Mouse (Mus musculus) midbrain, embryonic 14.5 days (tissue): Measurements from ENCODE around the gene Tmem151b. TPM values are rescaled to one million over a fixed set of nuclear protein-coding genes. Genes with fewer than 3 reads are reported as not detected.

Source experiments
- ATAC-seq: fragments of 200-750 bp; cut with Nextera tagmentation; 2 replicates; pipeline ENCODE4 v1.8.0; 2017; ENCODE audit warnings: moderate number of reproducible peaks, moderate library complexity; ENCODE audit not compliant: low FRiP score, low TSS enrichment
- DNase-seq: peaks from one replicate; pipeline ENCODE4 v3.0.0-alpha.2; 2015
- H3K27ac ChIP-seq: fragments of 300-500 bp; sonication (generic); replicated peaks from 2 replicates; pipeline ENCODE4 v1.5.1; 2014; ENCODE audit warnings: mild to moderate bottlenecking, low read depth, low read length, moderate library complexity
- H3K27me3 ChIP-seq: fragments of 300-500 bp; sonication (generic); 2 replicates; pipeline ENCODE4 v1.6.1; 2014; ENCODE audit warnings: low read length, control low read depth, mixed read lengths; ENCODE audit not compliant: control insufficient read depth, insufficient read depth
- H3K36me3 ChIP-seq: fragments of 300-500 bp; sonication (generic); 2 replicates; pipeline ENCODE4 v1.6.1; 2014; ENCODE audit warnings: low read length, control low read depth; ENCODE audit not compliant: control insufficient read depth, insufficient read depth
- H3K4me1 ChIP-seq: fragments of 300-500 bp; sonication (generic); 2 replicates; pipeline ENCODE4 v1.6.1; 2014; ENCODE audit warnings: mild to moderate bottlenecking, antibody characterized with exemption, low read length, control low read depth; ENCODE audit not compliant: control insufficient read depth, insufficient read depth
- H3K4me2 ChIP-seq: fragments of 300-500 bp; sonication (generic); 2 replicates; pipeline ENCODE4 v1.6.1; 2014; ENCODE audit warnings: mild to moderate bottlenecking, low read length, moderate library complexity
- H3K4me3 ChIP-seq: fragments of 300-500 bp; sonication (generic); replicated peaks from 2 replicates; pipeline ENCODE4 v1.5.1; 2014; ENCODE audit warnings: low read depth, low read length
- H3K9ac ChIP-seq: fragments of 300-500 bp; sonication (generic); replicated peaks from 2 replicates; pipeline ENCODE4 v1.6.1; 2014; ENCODE audit warnings: mild to moderate bottlenecking, low read length, moderate library complexity
- H3K9me3 ChIP-seq: fragments of 300-500 bp; sonication (generic); 2 replicates; pipeline ENCODE4 v1.6.1; 2016; ENCODE audit warnings: low read length, control low read depth, mixed read lengths; ENCODE audit not compliant: control insufficient read depth
- WGBS: fragments of 180-500 bp; shearing (Covaris S2); extraction: QIAGEN DNeasy Blood & Tissue Kit; methylation state at CpG from one replicate; pipeline ENCODE4 v1.1.7; 2014; 5-methylcytosine and 5-hydroxymethylcytosine counted together
- polyA plus RNA-seq: library from polyadenylated mRNA; unstranded; fragments of >200 nt; fragmentation: Nextera tagmentation; extraction: Ambion mirVana; gene quantifications from 2 replicates; pipeline ENCODE4 v1.2.1, GENCODE M21; 2014

Tmem151b gene
- polyA plus RNA-seq, 1 experiment from 2014 or later, result 20.4 TPM

DNA sequence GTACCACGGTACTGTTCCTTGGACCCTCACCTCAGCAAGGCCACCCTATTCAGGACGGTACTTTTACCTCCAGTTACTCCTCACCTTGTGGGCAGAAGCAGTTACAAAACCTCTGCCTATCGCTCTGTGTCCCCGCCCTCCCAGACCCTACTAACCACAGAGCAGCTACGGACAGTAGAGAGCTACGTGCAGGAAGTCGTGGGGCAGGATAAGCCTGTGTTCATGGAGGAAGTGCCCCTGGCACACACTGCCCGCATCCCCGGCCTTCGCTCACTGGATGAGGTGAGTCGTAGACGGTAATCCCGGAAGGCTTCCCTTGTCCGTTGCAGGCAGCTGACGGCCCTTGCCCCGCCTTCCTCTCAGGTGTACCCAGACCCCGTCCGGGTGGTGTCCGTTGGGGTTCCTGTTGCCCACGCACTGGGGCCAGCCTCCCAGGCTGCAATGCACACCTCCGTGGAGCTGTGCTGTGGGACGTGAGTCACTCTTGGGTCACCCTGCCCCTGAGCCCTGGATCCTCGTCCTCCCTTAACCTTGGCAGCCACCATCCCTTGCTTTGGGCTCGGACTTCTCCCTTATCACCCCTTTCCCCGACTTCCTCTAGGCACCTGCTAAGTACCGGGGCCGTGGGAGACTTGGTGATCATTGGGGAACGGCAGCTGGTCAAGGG, 31.8 kb downstream of the Tmem151b start:
- DNase-seq (no peak), ATAC-seq (no peak)
- Histone ChIP-seq H3K9me3 (no peaks in the 10 kb centered on the region), H3K9ac (no peak overlapping the region), H3K27ac (no peak overlapping the region), H3K4me1 (0 out of 2 replicates have a peak, but pooled peaks cover 3% of the 10 kb centered on the region), H3K4me2 (no peak overlapping the region), H3K4me3 (no peak overlapping the region), H3K36me3 (peaks cover 17% of the 10 kb centered on the region), H3K27me3 (no peaks in the 10 kb centered on the region)
- WGBS, result 93% methylated on average over 28 of the region's 28 CpGs

DNA sequence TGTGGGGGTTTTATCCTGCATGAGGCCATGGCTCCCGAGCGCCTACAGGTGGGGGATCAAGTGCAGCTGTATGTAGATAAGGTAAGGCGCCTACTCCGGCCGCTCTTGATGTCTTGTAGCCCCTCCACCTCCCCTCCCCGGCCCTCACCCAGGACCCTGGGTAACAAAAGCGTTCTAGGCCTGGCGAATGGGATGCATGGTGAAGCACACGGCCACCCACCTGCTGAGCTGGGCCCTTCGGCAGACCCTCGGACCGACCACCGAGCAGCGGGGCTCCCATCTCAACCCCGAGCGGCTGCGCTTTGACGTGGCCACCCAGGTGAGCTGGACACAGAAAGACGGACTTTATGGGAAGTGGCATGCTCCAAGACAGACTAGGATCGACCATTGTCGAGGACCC, 32.3 kb downstream of the Tmem151b start:
- Histone ChIP-seq H3K9ac (no peak overlapping the region), H3K27ac (no peak overlapping the region), H3K9me3 (no peaks in the 10 kb centered on the region), H3K27me3 (no peaks in the 10 kb centered on the region), H3K4me3 (no peak overlapping the region), H3K4me1 (no peaks in the 10 kb centered on the region), H3K4me2 (no peak overlapping the region), H3K36me3 (peaks cover 17% of the 10 kb centered on the region)
- DNase-seq, result no peak
- peak; percentile 12; the same call in 1 of the 2 replicates for ATAC-seq
- WGBS, result 88% methylated on average over 21 of the region's 21 CpGs

DNA sequence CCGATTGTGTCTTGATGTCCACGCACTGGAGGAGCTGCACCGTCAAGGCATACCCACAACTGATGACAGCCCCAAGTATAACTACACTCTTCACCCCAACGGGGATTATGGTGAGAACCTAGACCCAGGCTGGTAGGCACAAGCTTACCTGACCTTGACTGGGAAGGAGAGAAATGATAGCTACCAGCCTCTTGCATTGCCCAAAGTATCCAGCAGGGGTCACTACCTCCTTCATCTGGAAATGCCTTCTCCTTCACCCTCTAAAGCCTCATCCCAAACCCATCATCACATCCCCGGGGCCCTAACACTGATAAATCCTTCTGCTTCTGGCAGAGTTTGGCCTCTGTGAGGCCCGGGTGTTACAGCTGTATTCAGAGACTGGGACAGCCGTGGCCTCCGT, 33.0 kb downstream of the Tmem151b start:
- WGBS, result 49% methylated on average over 8 of the region's 8 CpGs
- Histone ChIP-seq H3K4me2 (no peak overlapping the region), H3K4me3 (no peak overlapping the region), H3K27ac (no peak overlapping the region), H3K27me3 (no peaks in the 10 kb centered on the region), H3K36me3 (peaks cover 17% of the 10 kb centered on the region), H3K4me1 (no peaks in the 10 kb centered on the region), H3K9me3 (no peaks in the 10 kb centered on the region), H3K9ac (no peak overlapping the region)
- ATAC-seq, result peak; percentile 51
- peak; percentile 90 for DNase-seq

DNA sequence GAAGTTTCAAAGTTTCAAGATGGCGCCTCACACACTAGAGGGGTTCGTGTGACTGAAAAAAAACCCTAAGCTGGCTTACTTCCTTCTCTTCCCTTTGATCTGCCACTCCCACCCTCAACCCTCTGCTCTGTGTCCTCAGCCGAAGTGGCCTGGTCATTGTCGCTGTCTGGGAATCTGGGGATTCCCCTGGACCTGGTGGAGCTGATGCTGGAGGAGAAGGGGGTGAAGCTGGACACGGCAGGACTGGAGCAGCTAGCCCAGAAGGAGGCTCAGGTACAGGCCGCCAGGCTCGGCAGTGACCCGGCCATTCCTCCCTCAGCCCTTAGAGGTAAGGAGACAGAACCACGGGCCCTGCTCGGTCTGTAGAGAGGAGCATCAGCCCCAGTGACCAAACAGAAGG, 33.7 kb downstream of the Tmem151b start:
- Histone ChIP-seq H3K27ac (no peak overlapping the region), H3K36me3 (peaks cover 17% of the 10 kb centered on the region), H3K4me1 (no peaks in the 10 kb centered on the region), H3K4me2 (no peak overlapping the region), H3K4me3 (no peak overlapping the region), H3K9me3 (no peaks in the 10 kb centered on the region), H3K9ac (no peak overlapping the region), H3K27me3 (no peaks in the 10 kb centered on the region)
- DNase-seq, result no peak
- WGBS, result 90% methylated on average over 10 of the region's 10 CpGs
- ATAC-seq, result no peak

DNA sequence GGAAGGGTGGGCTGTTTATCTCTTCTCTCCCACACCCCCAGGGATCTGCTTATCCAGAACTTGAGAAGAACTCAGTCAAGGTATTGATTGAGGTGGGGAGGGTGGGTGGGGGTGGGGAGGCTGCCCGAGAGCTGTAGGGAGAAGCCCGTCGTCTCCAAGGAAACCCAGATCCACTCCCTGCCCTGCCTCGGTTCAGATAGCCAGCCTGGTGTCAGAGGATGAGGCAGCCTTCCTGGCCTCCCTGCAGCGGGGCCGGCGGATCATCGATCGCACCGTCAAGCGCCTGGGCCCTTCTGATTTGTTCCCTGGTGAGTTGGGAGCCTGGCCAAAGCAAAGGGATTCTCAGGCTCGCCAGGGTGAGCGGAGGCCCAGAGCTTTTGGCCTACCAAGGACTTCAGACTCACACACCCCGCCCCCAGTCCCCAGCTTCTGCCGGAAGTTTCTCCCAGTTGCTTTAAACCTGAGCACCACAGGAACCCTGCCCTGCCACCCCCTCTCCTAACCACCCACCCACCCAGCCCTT, 34.2 kb downstream of the Tmem151b start:
- ATAC-seq, result no peak
- Histone ChIP-seq H3K4me1 (no peaks in the 10 kb centered on the region), H3K9ac (no peak overlapping the region), H3K27ac (no peak overlapping the region), H3K4me3 (no peak overlapping the region), H3K9me3 (no peaks in the 10 kb centered on the region), H3K4me2 (no peak overlapping the region), H3K27me3 (no peaks in the 10 kb centered on the region), H3K36me3 (peaks cover 13% of the 10 kb centered on the region; the same call in 1 of the 2 replicates)
- DNase-seq, result no peak
- WGBS, result 48% methylated on average over 15 of the region's 15 CpGs

DNA sequence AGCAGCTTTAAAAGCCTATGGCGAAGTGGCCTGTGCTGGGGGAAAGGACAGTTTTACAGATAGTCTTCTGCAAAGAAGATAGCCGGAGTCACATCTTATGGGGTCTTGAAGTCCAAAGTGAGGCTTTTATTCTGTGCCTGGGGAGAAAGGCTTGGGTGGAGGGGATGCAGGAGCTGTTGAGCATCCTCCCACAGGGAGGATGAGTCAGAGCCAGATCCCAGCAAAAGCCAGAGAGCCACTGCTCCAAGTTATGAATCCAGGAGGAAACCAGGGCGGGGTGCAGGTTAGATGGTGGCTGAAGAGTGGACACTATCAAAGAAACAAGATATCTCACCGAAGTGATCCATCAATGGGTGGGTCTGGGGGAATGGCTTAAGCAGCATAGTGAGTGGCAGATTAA, 37.7 kb downstream of the Tmem151b start:
- no peak for ATAC-seq

DNA sequence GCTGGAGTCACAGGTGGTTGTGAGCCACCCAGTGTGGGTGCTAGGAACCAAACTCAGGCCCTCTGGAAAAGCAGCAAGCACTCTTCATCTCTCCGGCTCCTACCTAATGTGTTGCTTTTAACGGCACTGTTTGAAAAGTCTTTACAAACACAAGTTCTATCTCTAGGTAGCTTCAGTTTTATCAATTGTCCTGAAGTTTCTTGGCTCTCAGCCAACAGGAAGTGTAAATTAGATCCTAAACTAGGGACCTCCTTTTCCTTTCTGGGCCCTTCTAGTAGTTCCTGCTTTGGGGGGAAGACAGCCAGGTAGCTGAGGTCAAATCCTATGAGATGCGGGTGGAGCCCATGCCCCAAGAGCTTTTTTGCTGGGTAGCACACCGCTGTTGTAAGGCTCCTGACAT, 38.6 kb downstream of the Tmem151b start:
- no peak for DNase-seq
- Histone ChIP-seq H3K27me3 (no peaks in the 10 kb centered on the region), H3K4me3 (no peak overlapping the region), H3K4me1 (0 out of 2 replicates have a peak, but pooled peaks cover 5% of the 10 kb centered on the region), H3K9ac (no peak overlapping the region), H3K9me3 (no peaks in the 10 kb centered on the region), H3K36me3 (peaks cover 11% of the 10 kb centered on the region; the same call in 1 of the 2 replicates), H3K4me2 (no peak overlapping the region), H3K27ac (no peak overlapping the region)
- ATAC-seq, result no peak
- WGBS, result 98% methylated on average over 4 of the region's 4 CpGs

More for the DNA sequence above, 37.7 kb downstream of the Tmem151b start:
- Histone ChIP-seq H3K36me3 (peaks cover 11% of the 10 kb centered on the region; the same call in 1 of the 2 replicates), H3K4me1 (no peaks in the 10 kb centered on the region), H3K9ac (no peak overlapping the region), H3K4me2 (no peak overlapping the region), H3K27ac (no peak overlapping the region), H3K27me3 (no peaks in the 10 kb centered on the region), H3K4me3 (no peak overlapping the region), H3K9me3 (no peaks in the 10 kb centered on the region)
- 93% methylated on average over 4 of the region's 4 CpGs for WGBS
- DNase-seq, result no peak

DNA sequence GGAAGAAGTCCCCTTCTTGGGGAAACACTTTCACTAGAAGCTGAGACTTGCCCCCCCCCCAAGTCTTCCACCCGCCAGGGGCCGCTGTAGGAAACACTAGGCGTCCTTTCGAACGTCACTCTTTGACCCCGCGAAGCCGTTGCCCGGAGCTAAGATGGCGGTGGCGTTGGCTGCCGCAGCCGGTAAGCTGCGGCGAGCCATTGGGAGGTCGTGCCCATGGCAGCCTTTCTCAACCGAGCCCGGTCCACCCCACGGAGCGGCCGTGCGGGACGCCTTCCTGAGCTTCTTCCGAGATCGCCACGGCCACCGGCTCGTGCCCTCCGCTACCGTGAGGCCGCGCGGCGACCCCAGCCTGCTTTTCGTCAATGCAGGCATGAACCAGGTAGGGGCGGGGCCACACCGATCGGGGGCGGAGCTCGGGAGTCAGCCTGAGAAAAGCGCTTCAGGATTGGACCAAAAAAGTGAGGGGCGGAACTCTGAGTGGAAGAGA, 42.7 kb downstream of the Tmem151b start, which contains the start of gene Aars2:
Gene Aars2 (plus strand): TSS at position 142 of the 490 bp plus-strand sequence.
- peak within 1 kb of the TSS; percentile 91 for H3K27ac ChIP-seq
- WGBS, result under 1% methylated on average over 42 of the region's 42 CpGs
- peak within 1 kb of the TSS; percentile 73 for H3K9ac ChIP-seq
- H3K9me3 ChIP-seq, result no peaks in the 10 kb centered on the region
- ATAC-seq, result peak; percentile 94
- DNase-seq, result peak; percentile 98
- peaks cover 11% of the 10 kb centered on the region; the same call in 1 of the 2 replicates for H3K36me3 ChIP-seq
- H3K4me1 ChIP-seq, result 0 out of 2 replicates have a peak, but pooled peaks cover 5% of the 10 kb centered on the region
- H3K27me3 ChIP-seq, result no peaks in the 10 kb centered on the region
- peak within 1 kb of the TSS; percentile 37 for H3K4me2 ChIP-seq
- H3K4me3 ChIP-seq, result peak within 1 kb of the TSS; percentile 65
